Mouse (Mus musculus): ENCODE measurements around the gene Padi4. TPM values are rescaled to one million over a fixed set of nuclear protein-coding genes. Genes with fewer than 3 reads are reported as not detected.

The Padi4 gene
- polyA plus RNA-seq, 1 experiment: 1.4 TPM

DNA sequence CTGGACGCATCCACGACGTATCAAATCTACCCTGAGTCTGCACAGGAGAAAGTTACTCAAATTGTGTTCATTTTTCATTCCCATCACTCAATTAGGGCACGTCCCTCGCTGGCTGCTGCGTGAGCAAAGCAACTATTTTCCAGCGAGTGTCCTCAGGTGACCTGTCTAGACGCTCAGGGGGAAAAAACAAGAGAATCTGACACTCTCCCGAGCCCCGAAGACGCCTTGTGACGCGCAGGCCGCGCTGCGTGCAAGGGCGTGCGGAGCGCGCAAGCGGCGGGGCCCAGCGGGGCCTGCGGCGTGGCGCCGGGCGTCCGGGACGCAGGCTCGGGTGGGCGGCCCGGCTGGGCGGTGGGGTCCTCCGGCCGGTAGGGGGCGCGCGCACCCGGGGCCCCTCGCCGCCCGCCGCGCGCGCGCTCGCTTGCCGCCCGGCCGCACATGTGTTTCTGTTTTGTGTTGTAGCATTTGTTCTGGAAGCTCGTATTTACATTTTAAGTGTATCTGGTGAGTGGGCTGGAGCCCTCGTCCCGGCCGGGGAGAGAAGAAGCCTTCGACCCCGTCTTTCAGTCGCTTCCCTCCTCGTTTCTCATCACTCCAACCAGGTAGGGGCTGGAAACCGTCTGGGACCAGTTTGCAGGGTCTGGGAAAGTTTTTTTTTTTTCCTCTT lies 72.9 kb downstream of the Padi4 start:
- Histone ChIP-seq H3K36me3 (ENCODE audit: control insufficient read depth, insufficient read depth) (no peaks in the 10 kb centered on the region), H3ac (ENCODE audit: control insufficient read depth, insufficient read length) (peak overlapping the region; percentile 84), H3K4me2 (ENCODE audit: low read depth) (peak overlapping the region; percentile 83), H3K27me3 (ENCODE audit: control insufficient read depth, insufficient read depth, insufficient read length) (no peaks in the 10 kb centered on the region), H3K4me3 (peak overlapping the region; percentile 51), H3K79me2 (ENCODE audit: control insufficient read depth, insufficient read depth) (peaks cover 34% of the 10 kb centered on the region)
- TF ChIP-seq SRF (IDR thresholded peaks at IDR 0.05; ENCODE audit: control insufficient read depth, insufficient read length, low read depth) (no peak), TCF12 (IDR thresholded peaks at IDR 0.05; ENCODE audit: insufficient read depth, poor library complexity, severe bottlenecking) (no peak), MYOD1 (IDR thresholded peaks at IDR 0.05; ENCODE audit: control insufficient read depth in 1 of 3, insufficient read length in 2 of 3, low read depth in 2 of 3) (no peak), POLR2AphosphoS2 (IDR thresholded peaks at IDR 0.05; ENCODE audit: insufficient read length, low read depth) (peak; percentile 56), MYOG (IDR thresholded peaks at IDR 0.05; ENCODE audit: control insufficient read depth in 1 of 3, insufficient read depth in 1 of 3, insufficient read length in 2 of 3, low read depth in 2 of 3) (peak in 1 of 3 experiments; percentile 21), TCF3 (IDR thresholded peaks at IDR 0.05; ENCODE audit: insufficient read length, low read depth) (no peak), MAX (IDR thresholded peaks at IDR 0.05; ENCODE audit: low read depth) (no peak), CEBPB (IDR thresholded peaks at IDR 0.05; ENCODE audit: insufficient read depth, poor library complexity, severe bottlenecking) (no peak), REST (IDR thresholded peaks at IDR 0.05; ENCODE audit: insufficient read depth, insufficient read length) (no peak), USF1 (IDR thresholded peaks at IDR 0.05; ENCODE audit: low read depth) (no peak), POLR2A (IDR thresholded peaks at IDR 0.05; ENCODE audit: insufficient read length, low read depth) (peak; percentile 71), E2F4 (IDR thresholded peaks at IDR 0.05; ENCODE audit: insufficient read depth) (no peak)

DNA sequence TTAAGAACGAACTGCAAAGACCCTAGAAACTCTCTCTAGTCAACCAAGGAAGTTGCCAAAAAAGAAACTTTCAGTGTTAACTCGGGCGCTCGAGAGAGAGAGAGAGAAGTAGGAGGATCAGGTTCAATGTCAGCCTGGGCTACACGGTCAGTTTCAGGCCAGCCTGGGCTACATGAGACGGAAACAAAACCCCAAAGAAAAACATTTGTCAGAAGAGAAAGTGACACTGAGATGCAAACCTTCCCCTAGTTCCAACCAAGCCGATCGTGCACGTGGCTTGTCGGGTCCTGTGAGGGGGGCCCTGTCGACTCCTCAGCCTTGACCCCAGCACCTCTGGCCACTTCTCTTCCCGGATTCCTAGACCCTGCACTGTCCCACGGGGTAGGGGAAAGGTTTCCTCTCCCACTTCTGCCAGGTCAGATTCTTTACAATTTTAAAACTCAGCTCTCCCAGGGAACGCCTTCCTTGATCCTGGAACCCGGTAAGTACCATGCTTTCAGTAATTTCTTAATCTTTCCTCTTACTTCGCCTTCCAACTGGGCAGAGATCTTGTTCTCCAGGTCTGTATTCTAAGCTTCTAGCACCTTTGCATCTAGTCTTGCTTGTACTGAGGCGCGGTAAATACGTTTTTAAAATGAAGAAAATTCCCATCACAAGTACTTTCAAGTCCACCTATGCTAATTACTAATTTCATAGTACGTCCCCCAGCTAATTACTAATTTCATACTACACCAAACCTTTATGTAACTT lies 73.6 kb downstream of the Padi4 start, which contains the start of gene Rcc2:
Rcc2 (plus strand) TSS at position 273 of the 750 bp plus-strand sequence.
- Histone ChIP-seq H3K4me3 (peak within 1 kb of the TSS; percentile 51), H3ac (ENCODE audit: control insufficient read depth, insufficient read length) (peak within 1 kb of the TSS; percentile 84), H3K27me3 (ENCODE audit: control insufficient read depth, insufficient read depth, insufficient read length) (no peaks in the 10 kb centered on the region), H3K36me3 (ENCODE audit: control insufficient read depth, insufficient read depth) (no peaks in the 10 kb centered on the region), H3K4me2 (ENCODE audit: low read depth) (peak within 1 kb of the TSS; percentile 83), H3K79me2 (ENCODE audit: control insufficient read depth, insufficient read depth) (peaks cover 27% of the 10 kb centered on the region)
- TF ChIP-seq POLR2A (IDR thresholded peaks at IDR 0.05; ENCODE audit: insufficient read length, low read depth) (peak; percentile 56), POLR2AphosphoS2 (IDR thresholded peaks at IDR 0.05; ENCODE audit: insufficient read length, low read depth) (peak; percentile 83), USF1 (IDR thresholded peaks at IDR 0.05; ENCODE audit: low read depth) (no peak)

- Histone ChIP-seq H3K79me2 (ENCODE audit: control insufficient read depth, insufficient read depth) (peaks cover 18% of the 10 kb centered on the region), H3K36me3 (ENCODE audit: control insufficient read depth, insufficient read depth) (no peaks in the 10 kb centered on the region), H3ac (ENCODE audit: control insufficient read depth, insufficient read length) (no peak overlapping the region), H3K4me2 (ENCODE audit: low read depth) (peak overlapping the region; percentile 83), H3K27me3 (ENCODE audit: control insufficient read depth, insufficient read depth, insufficient read length) (no peaks in the 10 kb centered on the region), H3K4me3 (peak overlapping the region; percentile 51)
- TF ChIP-seq POLR2A (IDR thresholded peaks at IDR 0.05; ENCODE audit: insufficient read length, low read depth): peak; percentile 64
- peak; percentile 99 for TF ChIP-seq CEBPB (IDR thresholded peaks at IDR 0.05; ENCODE audit: insufficient read depth, poor library complexity, severe bottlenecking)
- TF ChIP-seq MAX (IDR thresholded peaks at IDR 0.05; ENCODE audit: low read depth): peak; percentile 82
- TF ChIP-seq POLR2AphosphoS2 (IDR thresholded peaks at IDR 0.05; ENCODE audit: insufficient read length, low read depth): peak; percentile 60
- TF ChIP-seq E2F4 (IDR thresholded peaks at IDR 0.05; ENCODE audit: insufficient read depth): no peak
- peak; percentile 88 for TF ChIP-seq SRF (IDR thresholded peaks at IDR 0.05; ENCODE audit: control insufficient read depth, insufficient read length, low read depth)
- peak; percentile 62 for TF ChIP-seq USF1 (IDR thresholded peaks at IDR 0.05; ENCODE audit: low read depth)
- TF ChIP-seq MYOG (IDR thresholded peaks at IDR 0.05; ENCODE audit: control insufficient read depth in 1 of 3, insufficient read depth in 1 of 3, insufficient read length in 2 of 3, low read depth in 2 of 3): no peak
Measured at GRCm38 (mm10) chr4:140699441-140700127, 74.5 kb downstream of the Padi4 start.

Other genes starting within 250 kb of the Padi4 start
- gene Arhgef10l, start 108.2 kb downstream of the Padi4 start, polyA plus RNA-seq (2012; fragmentation: generic; extraction: Trizol): 34.7 TPM
- gene Rcc2, start 73.7 kb downstream of the Padi4 start, polyA plus RNA-seq (2012; fragmentation: generic; extraction: Trizol): 167 TPM
- gene Padi6, start 31.6 kb downstream of the Padi4 start, polyA plus RNA-seq (2012; fragmentation: generic; extraction: Trizol): 0.20 TPM
- 2.8 TPM for gene Padi3, start 36.4 kb upstream of the Padi4 start, polyA plus RNA-seq (2012; fragmentation: generic; extraction: Trizol)
- 0.06 TPM for gene Padi1, start 71.5 kb upstream of the Padi4 start, polyA plus RNA-seq (2012; fragmentation: generic; extraction: Trizol)
- 20.7 TPM for gene Padi2, start 132.1 kb upstream of the Padi4 start, polyA plus RNA-seq (2012; fragmentation: generic; extraction: Trizol)
- 421 TPM for gene Sdhb, start 187.0 kb upstream of the Padi4 start, polyA plus RNA-seq (2012; fragmentation: generic; extraction: Trizol)
- gene Atp13a2, start 212.6 kb upstream of the Padi4 start, polyA plus RNA-seq (2012; fragmentation: generic; extraction: Trizol): 22.0 TPM
- gene Mfap2, start 236.2 kb upstream of the Padi4 start, polyA plus RNA-seq (2012; fragmentation: generic; extraction: Trizol): 0.53 TPM

Measured in myocyte (in vitro differentiated cells).